Mouse (Mus musculus): Measurements from ENCODE around the gene Pcdh11x. TPM values are rescaled to one million over a fixed set of nuclear protein-coding genes. Genes with fewer than 3 reads are reported as not detected.
"Not testable (repeated sequence)": the region's sequence is repeated elsewhere in the genome, so short reads cannot be mapped to it uniquely, and the experiment has no call there.

Gene Pcdh11x
- total RNA-seq (2021) = under 1 TPM; 0.07 to 0.19 TPM
- long read RNA-seq, experiment 1 = 0 reads
- long read RNA-seq, experiment 2 = 0 reads

DNA sequence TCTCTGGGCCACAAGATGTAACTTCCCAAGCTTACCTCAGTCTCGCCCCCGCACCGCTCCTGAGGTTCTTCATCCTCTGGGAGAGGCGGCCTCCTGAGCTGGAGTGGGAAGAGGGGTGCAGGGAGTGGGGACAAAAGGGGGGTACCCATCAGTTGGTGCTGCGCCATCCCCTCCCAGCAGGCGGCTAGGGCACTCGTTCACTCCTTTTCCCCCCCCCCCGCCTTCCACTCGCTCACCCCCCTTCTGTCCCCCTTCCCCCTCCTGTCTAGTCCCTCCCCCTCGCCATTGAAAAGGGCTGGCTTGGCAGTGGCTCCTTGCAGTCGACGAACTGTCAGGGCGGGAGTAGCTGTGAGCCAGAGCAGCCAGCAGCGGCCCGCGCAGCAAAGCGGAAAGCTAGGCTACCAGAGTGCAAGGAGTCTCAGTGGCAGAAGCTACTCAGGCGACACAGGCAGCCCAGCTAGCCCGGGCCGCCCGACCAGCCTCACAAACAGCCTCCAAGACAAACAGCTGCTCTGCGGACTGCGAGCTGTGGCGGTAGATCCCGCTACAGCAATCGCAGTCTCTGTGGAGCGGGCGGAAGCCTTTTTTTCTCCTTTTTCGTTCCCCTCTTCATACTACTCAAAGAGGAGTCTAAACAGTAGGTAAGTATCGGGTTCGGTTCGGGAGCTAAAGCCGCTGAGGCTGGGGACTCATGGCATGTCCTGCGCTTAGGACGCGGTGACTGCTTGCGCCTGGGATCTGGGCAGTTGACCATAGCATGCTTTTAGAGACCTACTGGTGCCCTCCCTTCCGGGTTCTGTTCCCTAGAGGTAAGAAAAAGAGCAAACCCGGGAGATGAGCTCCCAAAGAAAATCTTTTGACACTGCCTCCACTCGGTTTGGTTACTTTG lies at the start of gene Pcdh11x:
TSS of gene Pcdh11x (plus strand) at position 249 of the 889 bp plus-strand sequence.
- no peak for DNase-seq (ENCODE audit: low spot score in 2 of 2)

DNA sequence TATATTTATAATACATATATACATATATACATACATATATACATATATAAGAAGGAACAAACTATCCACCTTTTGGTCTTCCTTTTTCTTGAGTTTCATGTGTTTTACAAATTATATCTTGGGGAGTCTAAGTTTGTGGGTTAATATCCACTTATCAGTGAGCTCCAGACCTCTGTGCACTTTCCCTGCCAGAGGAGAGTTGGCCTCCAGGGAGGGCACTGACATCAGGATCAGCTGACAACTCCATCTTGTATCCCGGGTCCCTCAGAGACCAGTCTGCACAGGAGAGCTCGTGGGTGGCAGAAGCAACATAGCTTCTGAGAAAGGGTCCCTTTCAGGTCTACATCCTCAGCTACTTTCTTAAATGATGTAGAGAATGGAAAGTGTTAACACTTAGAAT lies 30.0 kb upstream of the Pcdh11x start:
- no peak for DNase-seq (ENCODE audit: low spot score in 2 of 2)

- no peak for DNase-seq (ENCODE audit: low spot score in 2 of 2)
These were observed 4.5 kb upstream of the Pcdh11x start for GRCm38 (mm10) chrX:120285522-120285921.

- no peak for DNase-seq (ENCODE audit: low spot score in 2 of 2)
These were observed 2.6 kb upstream of the Pcdh11x start for GRCm38 (mm10) chrX:120287502-120287901.

DNA sequence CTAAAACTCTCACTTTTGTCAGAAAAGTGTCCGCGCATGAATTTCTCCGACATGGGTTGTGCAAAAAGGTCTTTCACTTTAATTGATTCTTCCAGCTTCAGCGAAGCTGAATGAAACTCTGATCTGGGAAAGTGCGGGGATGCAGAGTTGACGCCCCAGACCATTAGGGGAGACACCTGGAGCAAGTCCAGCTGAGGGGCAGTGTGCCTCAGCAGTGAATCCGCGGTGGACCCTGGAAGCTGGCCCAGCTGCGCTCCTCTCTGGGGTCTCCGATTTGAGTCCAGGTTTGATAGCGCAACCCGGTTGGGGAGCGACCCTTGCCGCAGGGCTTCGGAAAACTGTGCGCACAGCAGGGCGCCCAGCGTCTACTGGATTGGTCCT lies 831 bp downstream of the Pcdh11x start:
- DNase-seq (ENCODE audit: low spot score in 2 of 2) = no peak

DNA sequence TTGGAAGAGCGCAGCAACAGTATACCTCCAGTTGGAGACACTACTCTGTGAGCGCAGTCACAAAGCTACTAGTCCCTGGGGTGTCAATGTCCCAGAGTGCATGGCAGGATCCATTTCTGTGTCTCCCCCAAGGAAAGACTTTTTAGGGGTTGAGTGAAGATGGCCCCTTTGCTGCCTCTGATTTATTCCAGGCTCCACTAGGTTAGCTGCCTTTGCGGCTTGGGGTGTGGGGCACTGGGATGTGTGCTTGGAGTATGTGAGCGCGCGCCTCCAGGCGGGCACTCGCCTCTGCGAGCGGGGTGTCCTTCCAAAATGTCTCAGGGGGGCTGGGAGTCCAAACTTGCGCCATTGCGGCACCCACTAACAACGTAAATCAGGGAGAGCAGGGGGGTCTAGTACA lies 1.6 kb downstream of the Pcdh11x start:
- no peak for DNase-seq (ENCODE audit: low spot score in 2 of 2)

- no peak for DNase-seq (ENCODE audit: low spot score in 2 of 2)
These were observed 3.0 kb downstream of the Pcdh11x start for GRCm38 (mm10) chrX:120292832-120293750.

DNA sequence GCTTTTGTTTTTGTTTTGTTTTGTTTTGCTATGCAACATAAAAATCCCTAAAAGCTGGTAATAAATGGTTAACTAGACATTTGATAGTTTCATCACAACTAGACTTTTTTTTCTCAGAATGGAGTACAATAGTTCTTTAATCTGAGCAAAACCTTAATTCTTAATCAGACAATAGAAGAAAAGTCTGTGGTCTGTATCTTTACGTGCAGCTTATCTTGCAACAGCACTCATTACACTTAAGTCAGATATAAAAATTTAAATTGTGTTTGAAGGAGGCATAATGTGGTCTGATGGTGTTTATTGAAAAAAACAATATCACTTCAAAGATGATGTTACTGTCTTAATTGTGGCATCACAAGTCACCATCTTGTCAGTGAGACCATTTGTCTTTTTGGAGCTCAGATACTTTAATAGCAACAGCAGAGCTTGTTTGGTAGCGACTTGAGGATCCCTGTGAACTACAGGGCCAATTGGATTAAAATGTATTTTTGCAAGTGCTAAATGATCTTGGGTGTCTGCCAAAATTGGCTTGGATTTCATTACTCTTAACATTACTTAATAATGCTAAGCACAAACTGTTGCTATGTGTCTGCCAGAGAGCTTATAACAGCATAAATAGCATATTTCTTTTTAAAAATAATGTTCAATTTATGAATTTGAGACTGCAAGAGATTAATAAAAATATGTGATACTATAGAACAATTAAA lies 11.6 kb downstream of the Pcdh11x start:
- DNase-seq (ENCODE audit: low spot score in 2 of 2) = no peak

DNA sequence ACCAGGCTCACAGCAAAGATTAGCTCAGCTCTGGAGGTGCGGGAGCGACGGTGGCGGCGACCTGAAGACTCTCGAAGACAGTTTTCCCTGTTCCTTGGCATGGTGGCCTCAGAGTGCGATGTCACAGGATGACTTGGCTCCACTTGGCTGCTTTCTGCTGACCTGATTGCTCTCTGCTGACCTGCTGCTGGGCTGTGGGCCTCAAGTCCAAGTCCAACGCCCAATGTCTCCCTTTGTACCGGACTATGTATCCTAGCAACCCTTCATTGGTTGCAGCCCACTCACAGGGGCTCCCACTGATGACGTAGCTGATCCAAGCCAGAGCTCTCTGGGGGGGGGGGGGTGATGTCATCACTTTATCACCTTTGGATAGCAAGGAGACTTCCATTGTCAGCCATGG lies 22.9 kb downstream of the Pcdh11x start, which contains the start of gene H2afb3:
TSS of gene H2afb3 (minus strand) at position 101 of the 400 bp plus-strand sequence.
- DNase-seq (ENCODE audit: low spot score in 2 of 2) = not testable (repeated sequence)

DNA sequence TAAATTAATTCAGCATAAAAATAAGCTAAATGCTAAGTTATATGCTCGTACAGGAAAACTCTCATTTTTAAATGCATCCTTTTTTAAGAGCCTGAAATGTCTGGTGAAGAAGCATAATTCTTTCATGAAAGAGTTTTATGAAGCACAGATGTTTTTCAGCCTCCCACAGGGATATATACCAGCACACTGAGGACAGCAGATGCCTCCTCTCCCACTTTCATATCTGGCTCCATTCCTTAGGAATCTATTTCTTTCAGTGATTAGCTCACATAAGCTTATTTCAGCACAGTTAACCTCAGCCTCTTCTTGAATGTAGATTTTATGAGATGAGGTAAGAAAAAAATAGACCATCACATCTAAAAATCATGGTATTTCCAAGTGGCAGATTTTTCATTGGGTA lies 176.2 kb downstream of the Pcdh11x start:
- no peak for DNase-seq (ENCODE audit: low spot score in 2 of 2)

DNA sequence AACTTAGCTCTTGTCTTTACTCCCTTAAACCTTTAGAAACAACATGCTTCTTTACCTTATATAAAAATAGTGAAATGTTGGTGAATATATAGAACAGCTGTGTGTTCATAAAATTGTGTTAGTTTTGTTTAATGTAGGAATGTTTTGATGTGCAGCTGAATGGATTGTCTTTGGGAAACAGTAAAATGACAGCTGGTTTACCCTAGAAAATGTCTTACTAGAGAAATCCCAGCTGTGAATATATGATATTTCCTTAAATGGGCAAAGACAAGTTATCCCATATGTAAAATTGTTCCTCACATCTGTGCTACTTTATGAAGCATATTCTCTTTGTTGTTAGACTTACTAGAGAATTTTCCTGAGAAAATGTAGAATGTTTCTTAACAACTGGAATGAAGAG lies 196.4 kb downstream of the Pcdh11x start:
- DNase-seq (ENCODE audit: low spot score in 2 of 2) = no peak

- DNase-seq (ENCODE audit: low spot score in 2 of 2) = no peak
These were observed 234.9 kb downstream of the Pcdh11x start for GRCm38 (mm10) chrX:120524986-120525385.

- DNase-seq (ENCODE audit: low spot score in 2 of 2) = no peak
These were observed 309.2 kb downstream of the Pcdh11x start for GRCm38 (mm10) chrX:120599309-120599708.

DNA sequence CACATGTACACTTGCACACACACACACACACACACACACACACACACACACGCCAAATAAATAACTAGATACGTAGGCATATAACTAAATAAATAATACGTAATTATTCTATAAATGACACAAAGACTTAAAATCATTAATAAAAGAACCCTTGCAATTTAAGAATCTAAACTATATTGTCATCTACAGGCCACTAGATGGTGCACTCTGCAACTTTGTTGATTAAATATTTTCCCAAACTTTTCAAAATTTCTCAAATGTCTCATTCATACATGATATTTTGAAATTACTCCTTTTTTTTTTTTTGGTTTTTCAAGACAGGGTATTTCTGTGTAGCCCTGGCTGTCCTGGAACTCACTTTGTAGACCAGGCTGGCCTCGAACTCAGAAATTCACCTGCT lies 328.4 kb downstream of the Pcdh11x start:
- DNase-seq (ENCODE audit: low spot score in 2 of 2) = no peak

- DNase-seq (ENCODE audit: low spot score in 2 of 2) = not testable (repeated sequence)
These were observed 380.2 kb downstream of the Pcdh11x start for GRCm38 (mm10) chrX:120670236-120670635.

- DNase-seq (ENCODE audit: low spot score in 2 of 2) = no peak
These were observed 444.1 kb downstream of the Pcdh11x start for GRCm38 (mm10) chrX:120734144-120734543.

DNA sequence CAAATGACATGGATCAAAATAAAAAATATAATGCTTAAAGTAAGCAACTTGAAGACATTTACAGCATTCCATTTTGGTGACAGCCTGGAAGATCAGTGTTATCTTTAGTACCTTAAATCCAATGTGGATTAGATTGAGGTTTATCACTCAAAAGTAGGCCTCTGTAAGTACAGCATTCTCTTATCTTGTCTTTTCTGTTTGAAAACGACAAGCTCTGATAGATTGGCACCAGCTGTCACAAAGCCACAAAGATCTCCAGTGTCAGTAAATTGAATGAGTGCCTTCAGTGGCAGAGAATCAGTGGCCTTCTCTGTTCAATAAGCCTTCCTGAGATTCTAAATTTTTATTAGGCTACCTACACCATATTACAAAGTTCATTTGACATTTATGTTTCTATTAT lies 445.7 kb downstream of the Pcdh11x start:
- DNase-seq (ENCODE audit: low spot score in 2 of 2) = no peak

DNA sequence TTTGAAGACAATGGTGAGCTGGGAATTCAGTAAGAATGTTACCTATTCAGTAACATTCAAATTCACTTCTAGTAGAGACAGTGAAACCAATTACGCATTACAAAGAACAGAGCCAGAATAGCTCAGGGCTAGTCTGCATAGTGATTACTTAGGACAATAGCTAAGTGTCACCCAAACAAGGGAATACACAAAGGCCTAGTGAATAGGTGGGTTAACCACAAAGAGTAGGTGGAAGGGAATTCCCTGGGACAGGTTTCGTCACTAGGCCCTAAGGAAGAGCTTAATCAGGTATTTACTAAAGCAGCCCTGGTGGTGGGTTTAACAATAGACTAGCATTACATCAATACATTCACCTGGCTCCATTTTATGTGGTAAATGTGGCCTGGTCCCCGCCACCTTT lies 654.5 kb downstream of the Pcdh11x start:
- no peak for DNase-seq (ENCODE audit: low spot score in 2 of 2)

Data from adrenal gland, adult 18-20 months (tissue).